Mouse (Mus musculus) monocyte, adult 5-6 weeks (primary cell): ENCODE measurements around the gene Trdn. TPM values are rescaled to one million over a fixed set of nuclear protein-coding genes. Genes with fewer than 3 reads are reported as not detected.

Source experiments
- ATAC-seq: fragments of 153-309, 156-312 bp; replicated peaks from 2 replicates; pipeline ENCODE4 v1.8.0; 2017; ENCODE audit warnings: mild to moderate bottlenecking; ENCODE audit not compliant: low TSS enrichment, insufficient number of reproducible peaks, severe bottlenecking, poor library complexity, low FRiP score
- total RNA-seq: library from RNA; stranded (forward); fragments of 200-1000, 200-491, 200-594 nt; gene quantifications from 3 replicates; pipeline ENCODE4 v1.2.3, GENCODE M21; 2017

The Trdn gene
- total RNA-seq, 1 experiment from 2014 or later = not detected

GRCm38 (mm10) chr10:33353026-33353425 is 272.7 kb downstream of the Trdn start:
- ATAC-seq = no peak

GRCm38 (mm10) chr10:33366521-33366920 is 286.2 kb downstream of the Trdn start:
- ATAC-seq = no peak

DNA sequence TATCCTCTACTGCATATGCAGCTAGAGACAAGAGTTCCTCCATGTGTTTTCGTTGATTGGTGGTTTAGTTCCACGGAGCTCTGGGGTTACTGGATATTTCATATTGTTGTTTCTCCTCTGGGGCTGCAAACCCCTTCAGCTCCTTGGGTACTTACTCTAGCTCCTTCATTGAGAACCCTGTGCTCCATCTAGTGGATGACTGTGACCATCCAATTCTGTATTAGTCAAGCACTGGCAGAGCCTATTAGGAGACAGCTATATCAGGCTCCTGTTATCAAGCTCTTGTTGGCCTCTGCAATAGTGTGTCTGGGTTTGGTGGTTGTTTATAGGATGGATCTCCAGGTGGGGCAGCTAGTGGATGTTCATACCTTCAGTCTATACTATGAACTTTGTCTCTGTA is 290.2 kb downstream of the Trdn start:
- ATAC-seq = no peak

GRCm38 (mm10) chr10:33375474-33376029 is 295.2 kb downstream of the Trdn start:
- ATAC-seq = no peak

Other genes starting within 250 kb of the Trdn start
- not detected in 3 replicates for gene Nkain2, start 190.1 kb upstream of the Trdn start, total RNA-seq